Mouse (Mus musculus) heart, embryonic 15.5 days (tissue): ENCODE results near the gene Mon2. TPM values are rescaled to one million over a fixed set of nuclear protein-coding genes. Genes with fewer than 3 reads are reported as not detected.
A peak's percentile ranks its signal among the peaks of the same experiment; 100 is the strongest.
"Not testable (repeated sequence)": the region's sequence is repeated elsewhere in the genome, so short reads cannot be mapped to it uniquely, and the experiment has no call there.

Experiments
- ATAC-seq: fragments of 200-750 bp; cut with Nextera tagmentation; replicated peaks from 2 replicates; pipeline ENCODE4 v1.8.0; 2017; ENCODE audit warnings: low read depth, moderate TSS enrichment; ENCODE audit not compliant: insufficient number of reproducible peaks, insufficient read depth, low FRiP score
- H3K27ac ChIP-seq: fragments of 300-500 bp; sonication (generic); 2 replicates; pipeline ENCODE4 v1.5.1; 2015; ENCODE audit warnings: mild to moderate bottlenecking, inconsistent platforms
- H3K27me3 ChIP-seq: fragments of 300-500 bp; sonication (generic); 2 replicates; pipeline ENCODE4 v1.6.1; 2015; ENCODE audit warnings: inconsistent platforms
- H3K36me3 ChIP-seq: fragments of 300-500 bp; sonication (generic); 2 replicates; pipeline ENCODE4 v1.6.1; 2015; ENCODE audit warnings: mild to moderate bottlenecking, inconsistent platforms
- H3K4me1 ChIP-seq: fragments of 300-500 bp; sonication (generic); replicated peaks from 2 replicates; pipeline ENCODE4 v1.6.1; 2015; ENCODE audit warnings: inconsistent platforms
- H3K4me2 ChIP-seq: fragments of 300-500 bp; sonication (generic); 2 replicates; pipeline ENCODE4 v1.6.1; 2015; ENCODE audit warnings: inconsistent platforms, mild to moderate bottlenecking, moderate library complexity
- H3K4me3 ChIP-seq: fragments of 300-500 bp; sonication (generic); 2 replicates; pipeline ENCODE4 v1.5.1; 2015; ENCODE audit warnings: mild to moderate bottlenecking, inconsistent platforms
- H3K9ac ChIP-seq: fragments of 300-500 bp; sonication (generic); 2 replicates; pipeline ENCODE4 v1.6.1; 2015; ENCODE audit warnings: mild to moderate bottlenecking, inconsistent platforms
- H3K9me3 ChIP-seq: fragments of 300-500 bp; sonication (generic); replicated peaks from 2 replicates; pipeline ENCODE4 v1.6.1; 2016; ENCODE audit warnings: inconsistent platforms
- WGBS: fragments of 180-500 bp; shearing (Covaris S2); methylation state at CpG from one replicate; pipeline ENCODE4 v1.1.7; 2015; ENCODE audit warnings: mixed read lengths; 5-methylcytosine and 5-hydroxymethylcytosine counted together
- polyA plus RNA-seq: library from polyadenylated mRNA; unstranded; fragments of >200 nt; fragmentation: Nextera tagmentation; extraction: Ambion mirVana; gene quantifications from 2 replicates; pipeline ENCODE4 v1.2.1, GENCODE M21; 2015

The Mon2 gene
- polyA plus RNA-seq, 1 experiment from 2014 or later = 16.5 TPM

DNA sequence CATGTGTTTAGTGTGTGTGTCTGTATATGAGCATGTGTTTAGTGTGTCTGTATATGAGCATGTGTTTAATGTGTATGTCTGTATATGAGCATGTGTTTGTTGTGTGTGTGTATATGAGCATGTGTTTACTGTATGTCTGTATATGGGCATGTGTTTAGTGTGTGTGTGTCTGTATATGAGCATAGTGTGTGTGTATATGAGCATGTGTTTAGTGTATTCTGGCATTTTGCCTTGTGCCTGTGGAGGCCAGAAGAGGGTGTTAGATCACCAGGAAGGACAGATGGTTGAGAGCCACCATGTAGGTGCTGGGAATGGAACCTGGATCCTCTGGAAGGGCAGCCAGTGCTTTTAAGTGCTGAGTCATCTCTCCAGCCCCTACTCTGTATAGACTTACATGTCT is 96.9 kb downstream of the Mon2 start:
- H3K4me2 ChIP-seq = no peak overlapping the region
- no peak overlapping the region for H3K9ac ChIP-seq
- no peak overlapping the region for H3K4me3 ChIP-seq
- peaks cover 13% of the 10 kb centered on the region for H3K36me3 ChIP-seq
- ATAC-seq = no peak
- no peaks in the 10 kb centered on the region for H3K27me3 ChIP-seq
- H3K4me1 ChIP-seq = peaks cover 21% of the 10 kb centered on the region
- H3K27ac ChIP-seq = no peak overlapping the region
- no peaks in the 10 kb centered on the region for H3K9me3 ChIP-seq

- no peak overlapping the region for H3K27ac ChIP-seq
- WGBS = 60% methylated on average over 9 of the region's 9 CpGs
- peaks cover 13% of the 10 kb centered on the region for H3K36me3 ChIP-seq
- no peak for ATAC-seq
- H3K4me2 ChIP-seq = no peak overlapping the region
- H3K9me3 ChIP-seq = no peaks in the 10 kb centered on the region
- H3K27me3 ChIP-seq = no peaks in the 10 kb centered on the region
- H3K9ac ChIP-seq = no peak overlapping the region
- H3K4me3 ChIP-seq = no peak overlapping the region
- peaks cover 10% of the 10 kb centered on the region; the same call in 1 of the 2 replicates for H3K4me1 ChIP-seq
Observed at GRCm38 (mm10) chr10:122976038-122976437, 100.3 kb downstream of the Mon2 start.

GRCm38 (mm10) chr10:122973241-122973640 is 103.1 kb downstream of the Mon2 start:
- Histone ChIP-seq H3K27me3 (no peaks in the 10 kb centered on the region), H3K4me2 (no peak overlapping the region), H3K4me1 (peaks cover 10% of the 10 kb centered on the region; the same call in 1 of the 2 replicates), H3K36me3 (no peaks in the 10 kb centered on the region), H3K27ac (no peak overlapping the region), H3K4me3 (no peak overlapping the region), H3K9me3 (no peaks in the 10 kb centered on the region), H3K9ac (no peak overlapping the region)
- no peak for ATAC-seq

- Histone ChIP-seq H3K27ac (no peak overlapping the region), H3K4me2 (no peak overlapping the region), H3K9ac (no peak overlapping the region), H3K4me3 (no peak overlapping the region), H3K4me1 (no peaks in the 10 kb centered on the region), H3K27me3 (no peaks in the 10 kb centered on the region), H3K9me3 (no peaks in the 10 kb centered on the region), H3K36me3 (no peaks in the 10 kb centered on the region)
- WGBS = 74% methylated on average over 7 of the region's 7 CpGs
- no peak for ATAC-seq
Observed at GRCm38 (mm10) chr10:122970188-122970587, 106.1 kb downstream of the Mon2 start.

DNA sequence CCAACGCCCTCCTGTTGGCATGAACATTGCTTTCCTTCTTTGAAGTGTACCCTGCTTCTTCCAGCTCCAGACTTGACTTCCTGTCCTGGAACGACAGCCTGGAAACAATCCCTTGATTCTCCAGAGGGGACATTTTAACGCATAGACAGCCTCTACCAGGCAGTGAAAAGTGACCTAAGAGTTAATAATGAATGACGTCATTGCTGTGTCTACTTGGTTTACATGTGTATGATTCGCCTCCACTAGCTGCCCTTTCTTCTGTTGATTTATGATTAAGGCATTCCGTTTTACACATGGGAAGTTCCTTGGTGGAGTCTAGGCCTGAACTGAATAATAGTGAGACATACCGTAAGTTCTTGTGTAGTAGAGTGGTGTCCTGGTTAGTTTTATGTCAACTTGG is 109.9 kb downstream of the Mon2 start:
- Histone ChIP-seq H3K27ac (no peak overlapping the region), H3K4me1 (peaks cover 13% of the 10 kb centered on the region), H3K9ac (no peak overlapping the region), H3K4me3 (no peak overlapping the region), H3K9me3 (no peaks in the 10 kb centered on the region), H3K27me3 (peaks cover 3% of the 10 kb centered on the region; the same call in 1 of the 2 replicates), H3K36me3 (no peaks in the 10 kb centered on the region), H3K4me2 (no peak overlapping the region)
- 58% methylated on average over 7 of the region's 7 CpGs for WGBS
- ATAC-seq = no peak

GRCm38 (mm10) chr10:122965650-122966049 is 110.7 kb downstream of the Mon2 start:
- not testable (repeated sequence) for H3K27me3 ChIP-seq, H3K36me3 ChIP-seq, H3K27ac ChIP-seq, ATAC-seq, H3K9me3 ChIP-seq, H3K4me3 ChIP-seq, H3K9ac ChIP-seq, H3K4me2 ChIP-seq
- H3K4me1 ChIP-seq = peaks cover 18% of the 10 kb centered on the region
- 91% methylated on average over 5 of the region's 5 CpGs for WGBS

DNA sequence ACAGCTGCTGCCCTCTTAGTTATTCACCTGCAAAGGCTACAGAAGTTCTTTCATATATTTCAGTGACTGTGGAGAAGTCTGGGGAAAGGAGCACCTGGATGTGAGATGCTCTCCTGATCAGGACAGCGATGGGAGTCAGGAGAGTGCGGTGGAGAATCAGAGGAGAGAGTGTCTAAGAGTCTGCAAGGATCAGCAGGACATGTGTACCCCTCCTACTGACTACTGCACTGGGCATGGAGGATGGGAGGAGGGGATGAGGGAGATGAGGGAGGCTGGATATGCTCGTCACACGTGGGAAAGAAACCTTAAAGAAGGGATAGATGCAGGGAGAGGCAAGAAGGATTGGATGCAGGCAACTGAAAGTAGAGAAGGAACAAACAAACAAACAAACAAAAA is 112.1 kb downstream of the Mon2 start:
- H3K9me3 ChIP-seq = no peaks in the 10 kb centered on the region
- H3K4me2 ChIP-seq = peak overlapping the region; percentile 72
- no peaks in the 10 kb centered on the region for H3K36me3 ChIP-seq
- no peak overlapping the region for H3K4me3 ChIP-seq
- no peak for ATAC-seq
- peaks cover 3% of the 10 kb centered on the region; the same call in 1 of the 2 replicates for H3K27me3 ChIP-seq
- H3K4me1 ChIP-seq = peaks cover 18% of the 10 kb centered on the region
- no peak overlapping the region for H3K9ac ChIP-seq
- WGBS = 49% methylated on average over 4 of the region's 4 CpGs
- no peak overlapping the region for H3K27ac ChIP-seq

GRCm38 (mm10) chr10:122963463-122964240 is 112.7 kb downstream of the Mon2 start:
- WGBS = 6% methylated on average over 21 of the region's 21 CpGs

DNA sequence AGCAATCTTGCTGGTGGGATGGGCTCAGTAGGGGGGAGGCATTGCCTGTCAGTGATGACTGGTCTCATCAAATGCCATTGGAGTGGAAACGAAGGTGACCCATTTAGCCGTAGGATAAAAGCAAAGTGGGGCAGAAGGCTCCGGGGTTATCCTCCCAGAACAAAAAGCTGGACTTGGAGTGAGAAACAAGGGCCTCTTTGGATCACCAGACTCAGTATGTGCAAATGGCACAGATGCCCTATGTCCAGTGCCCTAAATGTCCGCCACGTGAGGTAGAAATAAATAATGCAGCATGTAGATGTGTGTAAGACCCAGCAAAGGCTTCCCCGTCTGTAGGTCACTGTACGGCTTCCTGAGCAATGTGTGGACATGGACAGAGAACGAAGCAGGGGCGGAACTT is 113.7 kb downstream of the Mon2 start:
- Histone ChIP-seq H3K4me1 (peaks cover 18% of the 10 kb centered on the region), H3K9ac (no peak overlapping the region), H3K36me3 (no peaks in the 10 kb centered on the region), H3K27me3 (peaks cover 3% of the 10 kb centered on the region; the same call in 1 of the 2 replicates), H3K9me3 (no peaks in the 10 kb centered on the region), H3K4me2 (no peak overlapping the region), H3K4me3 (no peak overlapping the region), H3K27ac (no peak overlapping the region)
- no peak for ATAC-seq
- 67% methylated on average over 9 of the region's 9 CpGs for WGBS

More at GRCm38 (mm10) chr10:122963463-122964240, 112.7 kb downstream of the Mon2 start:
- Histone ChIP-seq H3K27me3 (peaks cover 3% of the 10 kb centered on the region; the same call in 1 of the 2 replicates), H3K4me2 (peak overlapping the region; percentile 72), H3K36me3 (no peaks in the 10 kb centered on the region), H3K4me3 (peak overlapping the region; percentile 38), H3K9me3 (no peaks in the 10 kb centered on the region), H3K4me1 (peaks cover 18% of the 10 kb centered on the region), H3K27ac (no peak overlapping the region), H3K9ac (0 out of 2 replicates have a peak overlapping the region, but pooled peaks have one; percentile 23)
- ATAC-seq = no peak

GRCm38 (mm10) chr10:122961494-122961893 is 114.8 kb downstream of the Mon2 start:
- WGBS = 67% methylated on average over 9 of the region's 9 CpGs
- H3K4me1 ChIP-seq = peaks cover 18% of the 10 kb centered on the region
- H3K9ac ChIP-seq = no peak overlapping the region
- ATAC-seq = no peak
- peaks cover 3% of the 10 kb centered on the region; the same call in 1 of the 2 replicates for H3K27me3 ChIP-seq
- H3K27ac ChIP-seq = no peak overlapping the region
- no peaks in the 10 kb centered on the region for H3K9me3 ChIP-seq
- no peaks in the 10 kb centered on the region for H3K36me3 ChIP-seq
- H3K4me2 ChIP-seq = no peak overlapping the region
- no peak overlapping the region for H3K4me3 ChIP-seq

DNA sequence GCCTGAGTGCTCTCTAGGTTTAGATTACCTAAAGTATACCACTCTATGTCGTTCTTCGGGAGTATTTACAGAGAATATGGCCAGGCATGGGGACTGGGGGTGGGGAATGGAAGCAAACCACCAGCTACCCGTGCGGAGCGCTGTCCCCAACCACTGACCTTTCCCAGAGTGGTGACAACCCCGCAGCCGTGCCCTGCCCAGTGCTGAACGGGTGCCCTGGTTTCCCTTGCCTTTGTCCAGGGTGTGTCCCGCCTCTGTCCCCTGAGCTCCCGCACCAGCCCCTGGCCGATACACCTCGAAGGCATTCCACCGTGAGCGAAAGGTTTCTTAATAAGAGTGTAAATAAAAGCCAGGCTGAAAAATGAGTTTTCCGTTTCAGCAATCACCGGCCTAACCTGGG is 115.6 kb downstream of the Mon2 start:
- Histone ChIP-seq H3K4me2 (peak overlapping the region; percentile 39), H3K27ac (no peak overlapping the region), H3K27me3 (peaks cover 3% of the 10 kb centered on the region; the same call in 1 of the 2 replicates), H3K9me3 (no peaks in the 10 kb centered on the region), H3K9ac (no peak overlapping the region), H3K36me3 (no peaks in the 10 kb centered on the region), H3K4me3 (no peak overlapping the region), H3K4me1 (peaks cover 18% of the 10 kb centered on the region)
- 46% methylated on average over 16 of the region's 16 CpGs for WGBS
- ATAC-seq = no peak

GRCm38 (mm10) chr10:122960216-122960615 is 116.1 kb downstream of the Mon2 start:
- H3K4me3 ChIP-seq = no peak overlapping the region
- no peak overlapping the region for H3K9ac ChIP-seq
- ATAC-seq = no peak
- peaks cover 18% of the 10 kb centered on the region for H3K4me1 ChIP-seq
- 72% methylated on average over 16 of the region's 16 CpGs for WGBS
- no peak overlapping the region for H3K27ac ChIP-seq
- H3K36me3 ChIP-seq = no peaks in the 10 kb centered on the region
- H3K4me2 ChIP-seq = no peak overlapping the region
- peaks cover 3% of the 10 kb centered on the region; the same call in 1 of the 2 replicates for H3K27me3 ChIP-seq
- H3K9me3 ChIP-seq = no peaks in the 10 kb centered on the region
